Mouse (Mus musculus) intestine, embryonic 14.5 days (tissue): ENCODE results near the gene Eif2ak3. TPM values are rescaled to one million over a fixed set of nuclear protein-coding genes. Genes with fewer than 3 reads are reported as not detected.

Source experiments
- ATAC-seq: fragments of 200-750 bp; cut with Nextera tagmentation; replicated peaks from 2 replicates; pipeline ENCODE4 v1.8.0; 2017; ENCODE audit warnings: low read depth, moderate number of reproducible peaks, moderate TSS enrichment, moderate library complexity; ENCODE audit not compliant: low FRiP score, low TSS enrichment
- DNase-seq: peaks from one replicate; pipeline ENCODE4 v3.0.0-alpha.2; 2018; ENCODE audit warnings: low spot score
- H3K27ac ChIP-seq: fragments of 300-500 bp; sonication (generic); 2 replicates; pipeline ENCODE4 v1.5.1; 2014; ENCODE audit warnings: low read depth, mild to moderate bottlenecking, control low read depth
- H3K27me3 ChIP-seq: fragments of 300-500 bp; sonication (generic); replicated peaks from 2 replicates; pipeline ENCODE4 v1.6.1; 2014; ENCODE audit warnings: low read length, control low read depth; ENCODE audit not compliant: control insufficient read depth, insufficient read depth
- H3K36me3 ChIP-seq: fragments of 300-500 bp; sonication (generic); 2 replicates; pipeline ENCODE4 v1.6.1; 2014; ENCODE audit warnings: low read length, control low read depth; ENCODE audit not compliant: control insufficient read depth, insufficient read depth
- H3K4me1 ChIP-seq: fragments of 300-500 bp; sonication (generic); replicated peaks from 2 replicates; pipeline ENCODE4 v1.6.1; 2014; ENCODE audit warnings: low read length, control low read depth, mixed read lengths; ENCODE audit not compliant: control insufficient read depth, insufficient read depth
- H3K4me2 ChIP-seq: fragments of 300-500 bp; sonication (generic); 2 replicates; pipeline ENCODE4 v1.6.1; 2014; ENCODE audit warnings: low read length
- H3K4me3 ChIP-seq: fragments of 300-500 bp; sonication (generic); 2 replicates; pipeline ENCODE4 v1.5.1; 2014; ENCODE audit warnings: low read depth, low read length, control low read depth, mixed read lengths
- H3K9ac ChIP-seq: fragments of 300-500 bp; sonication (generic); 2 replicates; pipeline ENCODE4 v1.6.1; 2014; ENCODE audit warnings: mild to moderate bottlenecking, low read length
- H3K9me3 ChIP-seq: fragments of 300-500 bp; sonication (generic); 2 replicates; pipeline ENCODE4 v1.6.1; 2016; ENCODE audit warnings: low read length, control low read depth; ENCODE audit not compliant: control insufficient read depth
- WGBS: fragments of 180-500 bp; shearing (Covaris S2); extraction: QIAGEN DNeasy Blood & Tissue Kit; methylation state at CpG from one replicate; pipeline ENCODE4 v1.1.7; 2014; 5-methylcytosine and 5-hydroxymethylcytosine counted together
- polyA plus RNA-seq: library from polyadenylated mRNA; unstranded; fragments of >200 nt; fragmentation: Nextera tagmentation; extraction: Ambion mirVana; gene quantifications from 2 replicates; pipeline ENCODE4 v1.2.1, GENCODE M21; 2014

The Eif2ak3 gene
- polyA plus RNA-seq, 1 experiment from 2014 or later, result 8.2 TPM

DNA sequence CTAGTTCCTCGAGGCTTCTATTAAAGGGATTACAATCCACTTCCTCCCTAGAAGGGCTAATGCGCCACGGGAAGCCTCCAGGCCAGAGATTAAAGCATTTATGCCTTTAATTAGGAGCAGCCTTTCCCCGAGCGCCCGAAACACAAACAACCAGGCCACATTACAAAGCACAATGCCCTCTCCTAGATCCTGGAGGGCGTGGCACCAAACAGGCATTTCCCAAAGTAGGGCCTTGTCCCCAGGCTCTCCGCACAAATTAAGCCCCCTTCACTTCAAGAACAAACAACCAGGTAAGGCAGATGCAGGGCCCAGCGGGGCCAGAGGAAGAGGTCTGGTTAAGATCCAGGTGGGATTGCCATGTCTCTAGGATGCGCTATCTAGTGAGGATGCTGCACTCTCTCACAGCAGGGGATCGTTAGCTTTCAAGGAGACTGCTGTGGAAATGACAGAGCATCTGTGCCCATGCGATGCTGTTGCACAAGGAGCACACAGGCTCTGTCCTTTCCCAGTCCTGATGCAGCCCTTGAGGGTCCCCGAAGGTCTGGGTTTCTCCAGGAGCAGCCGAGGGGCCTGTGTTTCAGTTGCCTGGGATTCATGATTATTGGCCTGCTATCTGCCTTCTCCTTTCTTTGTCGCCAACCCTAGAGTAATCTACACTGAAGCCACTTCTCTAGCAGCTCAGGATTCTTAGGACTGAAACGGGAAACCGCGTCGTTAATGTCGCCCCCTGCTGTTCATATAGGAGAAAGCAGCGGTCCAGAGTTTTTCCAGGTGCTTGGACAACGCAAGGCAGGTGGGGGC, 77.2 kb downstream of the Eif2ak3 start:
- DNase-seq, result peak; percentile 75
- no peaks in the 10 kb centered on the region for H3K9me3 ChIP-seq
- H3K27ac ChIP-seq, result no peak overlapping the region
- no peak overlapping the region for H3K4me3 ChIP-seq
- no peak overlapping the region for H3K9ac ChIP-seq
- no peaks in the 10 kb centered on the region for H3K36me3 ChIP-seq
- no peaks in the 10 kb centered on the region for H3K4me1 ChIP-seq
- no peaks in the 10 kb centered on the region for H3K27me3 ChIP-seq
- WGBS, result 6% methylated on average over 22 of the region's 22 CpGs
- no peak for ATAC-seq
- H3K4me2 ChIP-seq, result peak overlapping the region; percentile 40

DNA sequence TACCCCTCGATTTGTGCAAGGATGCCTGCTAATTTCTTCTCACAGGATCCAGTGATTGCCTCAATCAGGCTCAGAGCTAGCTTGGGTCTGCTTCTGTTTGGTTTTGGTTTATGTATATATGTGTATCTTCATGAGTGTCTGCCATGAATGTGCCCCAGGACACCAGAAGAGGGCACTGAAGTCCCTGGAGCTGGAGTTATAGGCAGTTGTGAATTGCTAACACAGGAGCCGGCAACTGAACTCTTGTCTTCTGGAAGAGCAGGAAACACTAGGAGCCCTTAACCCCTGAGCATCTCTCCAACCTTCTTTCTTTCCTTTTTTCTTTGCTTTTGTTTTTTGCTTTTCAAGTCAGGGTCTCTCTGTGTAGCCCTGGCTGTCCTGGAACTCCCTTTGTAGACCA, 87.5 kb downstream of the Eif2ak3 start:
- ATAC-seq (no peak), DNase-seq (no peak)
- WGBS, result 88% methylated on average over 2 of the region's 2 CpGs
- Histone ChIP-seq H3K4me1 (no peaks in the 10 kb centered on the region), H3K27ac (no peak overlapping the region), H3K4me2 (no peak overlapping the region), H3K9me3 (no peaks in the 10 kb centered on the region), H3K36me3 (no peaks in the 10 kb centered on the region), H3K27me3 (no peaks in the 10 kb centered on the region), H3K4me3 (no peak overlapping the region), H3K9ac (no peak overlapping the region)

DNA sequence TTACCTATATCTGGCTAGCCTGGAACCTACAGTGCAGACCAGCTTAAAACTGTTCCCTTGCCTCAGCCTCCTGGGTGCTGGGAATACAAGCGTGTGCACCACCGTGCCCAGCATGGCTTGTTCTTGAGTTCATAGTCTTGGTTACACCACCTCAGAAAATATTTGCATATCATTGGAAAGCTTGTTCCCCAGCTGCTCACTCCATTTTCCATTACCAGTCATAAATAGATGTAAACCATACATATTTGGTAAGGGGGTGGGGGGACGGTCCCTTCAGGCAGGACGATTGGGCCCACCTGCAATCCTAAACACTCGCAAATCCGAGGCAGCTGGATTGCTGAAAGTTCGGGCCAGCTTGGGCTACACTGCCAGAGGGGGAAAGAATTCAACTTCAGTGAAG, 109.0 kb downstream of the Eif2ak3 start:
- Histone ChIP-seq H3K4me3 (no peak overlapping the region), H3K4me2 (no peak overlapping the region), H3K27me3 (peaks cover 66% of the 10 kb centered on the region), H3K4me1 (peaks cover 8% of the 10 kb centered on the region; the same call in 1 of the 2 replicates), H3K9me3 (no peaks in the 10 kb centered on the region), H3K9ac (no peak overlapping the region), H3K36me3 (no peaks in the 10 kb centered on the region), H3K27ac (no peak overlapping the region)
- ATAC-seq (no peak), DNase-seq (no peak)
- 69% methylated on average over 7 of the region's 7 CpGs for WGBS

DNA sequence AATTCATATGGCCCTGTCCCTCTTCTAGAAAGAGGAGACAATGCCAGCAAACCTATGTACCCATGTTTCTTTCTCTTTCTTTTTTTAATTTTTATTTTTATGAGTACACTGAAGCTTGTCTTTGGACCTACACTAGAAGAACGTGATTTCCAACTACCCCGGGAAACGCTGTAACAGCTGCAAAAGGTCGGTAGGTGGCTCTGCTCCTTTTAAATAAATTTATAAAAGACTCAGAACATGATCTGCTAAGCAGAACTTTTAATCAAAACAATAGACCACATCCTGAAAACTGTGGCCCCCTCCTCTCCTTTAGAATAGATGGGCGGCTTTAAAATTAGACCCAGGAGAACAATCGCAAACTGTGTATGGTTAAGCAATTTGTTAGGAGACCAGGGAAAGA, 109.7 kb downstream of the Eif2ak3 start:
- no peaks in the 10 kb centered on the region for H3K9me3 ChIP-seq
- DNase-seq, result peak; percentile 57
- peaks cover 8% of the 10 kb centered on the region; the same call in 1 of the 2 replicates for H3K4me1 ChIP-seq
- ATAC-seq, result no peak
- no peaks in the 10 kb centered on the region for H3K36me3 ChIP-seq
- 13% methylated on average over 6 of the region's 6 CpGs for WGBS
- no peak overlapping the region for H3K27ac ChIP-seq
- H3K9ac ChIP-seq, result no peak overlapping the region
- peaks cover 73% of the 10 kb centered on the region for H3K27me3 ChIP-seq
- H3K4me2 ChIP-seq, result no peak overlapping the region
- H3K4me3 ChIP-seq, result no peak overlapping the region

Other genes with a start within 250 kb of the Eif2ak3 start
- 4.8 and 6.1 TPM in 2 replicates for gene Rpia, start 52.3 kb upstream of the Eif2ak3 start, polyA plus RNA-seq
- not detected in 2 replicates for gene Tex37, start 74.4 kb downstream of the Eif2ak3 start, polyA plus RNA-seq
- not detected in 2 replicates for gene Foxi3, start 112.0 kb downstream of the Eif2ak3 start, polyA plus RNA-seq